Mouse (Mus musculus) megakaryocyte, adult 5-6 weeks (primary cell): Measurements from ENCODE around the gene Heatr5b. TPM values are rescaled to one million over a fixed set of nuclear protein-coding genes. Genes with fewer than 3 reads are reported as not detected.

Experiments used
- ATAC-seq: 2 replicates; pipeline ENCODE4 v1.8.0; 2016; ENCODE audit warnings: mild to moderate bottlenecking, inconsistent platforms; ENCODE audit not compliant: poor library complexity, severe bottlenecking
- total RNA-seq, 2 experiments: library from RNA; stranded (forward) in 1 of 2; stranded (reverse) in 1 of 2; fragments of 153-499, 151-499 nt in 1 of 2; fragments of 221-1000, 200-1000 nt in 1 of 2; gene quantifications; 2 replicates each; pipeline versions ENCODE4 v1.2.3 to v1.2.4; 2015 to 2017

The Heatr5b gene
- total RNA-seq, 2 experiments from 2014 or later, result 21.1 to 27.1 TPM

- 0 out of 2 replicates have a peak, but pooled peaks have one; percentile 52 for ATAC-seq
Measured at GRCm38 (mm10) chr17:78769341-78769740, 65.8 kb downstream of the Heatr5b start.

- no peak for ATAC-seq
Measured at GRCm38 (mm10) chr17:78768937-78769336, 66.2 kb downstream of the Heatr5b start.

- ATAC-seq, result no peak
Measured at GRCm38 (mm10) chr17:78767546-78767945, 67.6 kb downstream of the Heatr5b start.

- no peak for ATAC-seq
Measured at GRCm38 (mm10) chr17:78766084-78766483, 69.1 kb downstream of the Heatr5b start.

- peak; percentile 77 for ATAC-seq
Measured at GRCm38 (mm10) chr17:78763272-78763671, 71.9 kb downstream of the Heatr5b start.

GRCm38 (mm10) chr17:78752938-78753655 lies 82.1 kb downstream of the Heatr5b start:
- ATAC-seq, result no peak

- ATAC-seq, result no peak
Measured at GRCm38 (mm10) chr17:78752064-78752463, 83.1 kb downstream of the Heatr5b start.

GRCm38 (mm10) chr17:78748440-78748839 lies 86.7 kb downstream of the Heatr5b start:
- no peak for ATAC-seq

GRCm38 (mm10) chr17:78738416-78738815 lies 96.7 kb downstream of the Heatr5b start:
- no peak for ATAC-seq

GRCm38 (mm10) chr17:78737771-78738170 lies 97.4 kb downstream of the Heatr5b start:
- ATAC-seq, result no peak

- ATAC-seq, result no peak
Measured at GRCm38 (mm10) chr17:78737096-78737495, 98.1 kb downstream of the Heatr5b start, which contains the start of gene Strn. Gene Strn (minus strand): TSS chr17:78737196.

- peak; percentile 92 for ATAC-seq
Measured at GRCm38 (mm10) chr17:78736473-78736988, 98.6 kb downstream of the Heatr5b start.

GRCm38 (mm10) chr17:78735731-78736472 lies 99.3 kb downstream of the Heatr5b start:
- peak; percentile 24 for ATAC-seq

- ATAC-seq, result no peak
Measured at GRCm38 (mm10) chr17:78734806-78735205, 100.4 kb downstream of the Heatr5b start.

GRCm38 (mm10) chr17:78732056-78732455 lies 103.1 kb downstream of the Heatr5b start:
- no peak for ATAC-seq

GRCm38 (mm10) chr17:78726746-78727449 lies 108.3 kb downstream of the Heatr5b start:
- ATAC-seq, result no peak

GRCm38 (mm10) chr17:78724461-78725055 lies 110.6 kb downstream of the Heatr5b start:
- no peak for ATAC-seq

- no peak for ATAC-seq
Measured at GRCm38 (mm10) chr17:78721690-78722089, 113.5 kb downstream of the Heatr5b start.

- no peak for ATAC-seq
Measured at GRCm38 (mm10) chr17:78719086-78719485, 116.1 kb downstream of the Heatr5b start.

GRCm38 (mm10) chr17:78710258-78710657 lies 124.9 kb downstream of the Heatr5b start:
- no peak for ATAC-seq

GRCm38 (mm10) chr17:78708422-78708821 lies 126.7 kb downstream of the Heatr5b start:
- no peak for ATAC-seq
